Mouse (Mus musculus) T-helper 17 cell (primary cell): Measurements from ENCODE around the gene Exoc5.

ENCODE experiments used
- in situ Hi-C, 2 experiments: fragments of 300-600 bp; cut with MboI, MseI; formaldehyde crosslinking; loops; 1 replicate in 1 of 2; 2 replicates in 1 of 2; pipeline ENCODE4 v1.15.1; 2025; ENCODE audit warnings: high pct_unique_total_duplicates in 2 of 2

Gene Exoc5

GRCm38 (mm10) chr14:49008399-49009189, 57.9 kb downstream of the Exoc5 start:
- in situ Hi-C loops = loop anchor here in 1 of 2 experiments (10.0 kb wide), 1 partner anchor 484 kb away; no protein-coding TSS in a partner anchor

- in situ Hi-C loops = loop anchor here in 1 of 2 experiments (10.0 kb wide), 1 partner anchor 483 kb away; no protein-coding TSS in a partner anchor
Measured at GRCm38 (mm10) chr14:49007979-49008378, 58.5 kb downstream of the Exoc5 start.

- in situ Hi-C loops = loop anchor here in 1 of 2 experiments (10.0 kb wide), 1 partner anchor 477 kb away; no protein-coding TSS in a partner anchor
Measured at GRCm38 (mm10) chr14:49001655-49002054, 64.8 kb downstream of the Exoc5 start.

GRCm38 (mm10) chr14:48998795-48999194, 67.7 kb downstream of the Exoc5 start:
- in situ Hi-C loops = no loop called here

GRCm38 (mm10) chr14:48993861-48994260, 72.6 kb downstream of the Exoc5 start:
- in situ Hi-C loops = no loop called here

- in situ Hi-C loops = no loop called here
Measured at GRCm38 (mm10) chr14:48992070-48992580, 74.3 kb downstream of the Exoc5 start.

DNA sequence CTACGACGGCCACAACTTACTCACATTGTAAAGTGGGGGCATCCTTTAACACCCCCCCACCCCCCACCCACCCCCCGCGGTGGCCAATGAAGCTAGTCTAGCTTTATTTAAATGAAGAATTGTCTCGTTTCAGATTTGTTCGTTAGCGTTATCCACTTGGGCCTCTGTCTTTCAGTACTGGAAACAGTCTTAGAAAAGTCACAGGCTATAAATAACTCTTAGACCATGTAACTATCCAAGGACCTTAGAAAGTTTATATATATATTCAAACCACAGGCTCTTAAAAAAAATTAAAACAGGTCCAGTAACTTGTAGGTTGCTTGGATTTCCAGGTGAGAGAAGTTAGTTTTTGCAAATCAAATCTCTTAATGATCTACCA, 75.3 kb downstream of the Exoc5 start:
- in situ Hi-C loops = no loop called here

DNA sequence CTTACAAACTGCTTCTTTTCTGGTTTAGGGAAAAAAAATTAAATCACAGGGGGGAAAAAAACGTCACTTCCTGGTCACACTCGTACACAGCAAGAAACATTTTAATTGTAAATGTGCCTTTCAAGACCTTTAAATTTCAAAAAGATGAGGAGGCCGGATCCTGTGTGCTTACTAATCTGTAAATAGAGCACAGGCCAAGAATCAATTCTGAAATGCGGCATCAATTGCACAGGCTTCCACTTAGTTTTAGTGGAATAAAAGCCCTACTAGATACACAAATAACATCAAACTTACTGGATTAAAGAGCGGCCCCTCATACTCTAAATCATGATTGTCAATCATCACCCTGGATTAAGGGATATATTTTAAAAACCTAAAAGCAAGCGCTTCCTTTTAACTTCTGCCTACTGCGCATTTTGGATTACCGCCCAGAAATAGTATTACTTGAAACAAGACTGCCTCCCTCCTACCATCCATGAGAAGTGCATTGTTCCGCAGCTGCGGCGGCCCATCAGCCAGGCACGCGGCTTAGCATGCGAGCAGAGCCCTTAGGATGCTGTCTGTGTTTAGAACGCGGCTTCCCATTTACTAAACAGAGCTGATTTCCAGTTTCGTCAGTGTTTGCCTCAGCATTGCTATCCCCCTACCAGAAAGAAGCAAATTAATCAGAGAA, 75.8 kb downstream of the Exoc5 start:
- in situ Hi-C loops = no loop called here

DNA sequence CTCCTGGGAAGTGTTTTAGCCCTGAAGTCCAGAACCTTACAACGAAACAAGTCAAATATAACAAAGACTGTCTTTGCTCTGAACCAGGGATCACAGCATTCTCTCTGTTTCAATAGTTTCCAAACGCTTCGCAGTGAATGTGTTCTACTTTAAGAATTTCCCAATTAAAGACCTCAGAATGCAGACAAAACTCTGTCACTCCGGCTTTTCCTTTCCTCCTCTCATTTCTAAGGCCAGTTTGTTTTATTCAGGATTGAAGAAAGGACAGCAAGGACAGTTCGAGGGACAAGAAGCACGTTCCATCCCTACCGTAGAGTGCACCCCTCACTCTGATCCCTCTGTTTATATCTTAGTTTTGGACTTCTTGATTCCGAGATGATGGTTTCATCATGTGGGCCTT, 76.6 kb downstream of the Exoc5 start:
- in situ Hi-C loops = no loop called here

GRCm38 (mm10) chr14:48986231-48986630, 80.2 kb downstream of the Exoc5 start:
- in situ Hi-C loops = no loop called here

- in situ Hi-C loops = no loop called here
Measured at GRCm38 (mm10) chr14:48985673-48986072, 80.8 kb downstream of the Exoc5 start.

GRCm38 (mm10) chr14:48978971-48979388, 87.5 kb downstream of the Exoc5 start:
- in situ Hi-C loops = no loop called here

DNA sequence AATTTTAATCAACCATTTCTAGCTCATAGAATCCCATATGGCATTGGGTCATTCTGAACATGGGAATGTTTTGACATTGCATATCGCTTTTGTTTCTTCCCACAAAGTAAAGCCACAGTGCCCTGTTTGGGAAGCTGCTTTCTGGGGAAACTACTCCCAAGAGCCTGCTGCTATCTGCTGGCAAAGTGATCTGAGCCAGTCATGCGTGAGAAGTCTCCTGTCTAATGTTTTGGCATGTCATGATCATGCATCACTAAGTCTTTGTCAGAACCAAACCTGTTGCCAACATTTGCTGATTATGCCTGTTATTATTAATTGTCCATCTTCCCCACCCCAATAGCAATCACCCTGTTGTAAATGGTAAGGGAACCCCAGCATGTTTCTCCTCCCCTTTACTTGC, 94.9 kb downstream of the Exoc5 start:
- in situ Hi-C loops = no loop called here

GRCm38 (mm10) chr14:48968670-48969069, 97.8 kb downstream of the Exoc5 start:
- in situ Hi-C loops = no loop called here
